In genomic region chr1:106093813-106094212, GRCm38 (mm10) we compare ENCODE assay signal across 22 mouse cellular contexts.
DNase-seq lines count a peak whose midpoint lies in the region; ATAC-seq lines count a peak whose summit lies in the region.
"Had no signal": no experiment of that assay in that cellular context is flagged by ENCODE, and none has a peak within 500 bp of the region (broad histone marks: within the 10 kb centered on the region; RNA-seq: fewer than 3 reads in every experiment).

No protein-coding gene starts in this region.

- H3K36me3 ChIP-seq in kidney, embryonic 16.5 days (ENCODE audit: insufficient read depth, low read length), result no peaks in the 10 kb centered on the region
- no peaks in the 10 kb centered on the region for H3K36me3 ChIP-seq in forebrain, embryonic 13.5 days (ENCODE audit: poor library complexity, severe bottlenecking)
- H3K36me3 ChIP-seq: embryonic facial prominence, embryonic 15.5 days; forebrain, embryonic 10.5 days; forebrain, embryonic 15.5 days; heart, embryonic 10.5 days; hindbrain, embryonic 12.5 days had no signal

- H3K27ac ChIP-seq in kidney, embryonic 16.5 days (ENCODE audit: low read length), result peak overlapping the region; percentile 67; the same call in 1 of the 2 replicates
- H3K27ac ChIP-seq in forebrain, embryonic 13.5 days, result no peak overlapping the region
- H3K27ac ChIP-seq: embryonic facial prominence, embryonic 15.5 days; forebrain, embryonic 10.5 days; forebrain, embryonic 15.5 days; heart, embryonic 10.5 days; hindbrain, embryonic 12.5 days had no signal

- no peak overlapping the region for H3K4me2 ChIP-seq in kidney, embryonic 16.5 days (replicated peaks; ENCODE audit: low read depth, low read length)
- H3K4me2 ChIP-seq in forebrain, embryonic 13.5 days, result no peak overlapping the region
- H3K4me2 ChIP-seq: embryonic facial prominence, embryonic 15.5 days; forebrain, embryonic 15.5 days; hindbrain, embryonic 12.5 days had no signal

- H3K27me3 ChIP-seq in kidney, embryonic 16.5 days (ENCODE audit: insufficient read depth, low read length), result no peaks in the 10 kb centered on the region
- no peaks in the 10 kb centered on the region for H3K27me3 ChIP-seq in forebrain, embryonic 13.5 days
- H3K27me3 ChIP-seq: embryonic facial prominence, embryonic 15.5 days; forebrain, embryonic 15.5 days; hindbrain, embryonic 12.5 days had no signal

- WGBS in kidney, embryonic 16.5 days, result 34% methylated on average over 4 of the region's 4 CpGs
- WGBS in forebrain, embryonic 13.5 days, result 92% methylated on average over 4 of the region's 4 CpGs

- H3K9me3 ChIP-seq in kidney, embryonic 16.5 days (ENCODE audit: low read length), result no peaks in the 10 kb centered on the region
- H3K9me3 ChIP-seq in forebrain, embryonic 13.5 days (replicated peaks), result no peaks in the 10 kb centered on the region
- H3K9me3 ChIP-seq: embryonic facial prominence, embryonic 15.5 days; forebrain, embryonic 10.5 days; forebrain, embryonic 15.5 days; heart, embryonic 10.5 days; hindbrain, embryonic 12.5 days had no signal

- H3K4me3 ChIP-seq in kidney, embryonic 16.5 days (ENCODE audit: low read length), result no peak overlapping the region
- no peak overlapping the region for H3K4me3 ChIP-seq in forebrain, embryonic 13.5 days
- H3K4me3 ChIP-seq: embryonic facial prominence, embryonic 15.5 days; erythroblast, embryonic 14.5 days; forebrain, embryonic 10.5 days; forebrain, embryonic 15.5 days; heart, embryonic 10.5 days; hindbrain, embryonic 12.5 days had no signal

- 0 out of 2 replicates have a peak, but pooled peaks have one; percentile 42 for ATAC-seq in kidney, embryonic 16.5 days (ENCODE audit: low FRiP score, low TSS enrichment)
- no peak for ATAC-seq in forebrain, embryonic 13.5 days
- ATAC-seq: forebrain, embryonic 15.5 days had no signal

- no peak overlapping the region for H3K9ac ChIP-seq in kidney, embryonic 16.5 days (replicated peaks; ENCODE audit: low read length)
- H3K9ac ChIP-seq in forebrain, embryonic 13.5 days, result no peak overlapping the region
- H3K9ac ChIP-seq: embryonic facial prominence, embryonic 15.5 days; forebrain, embryonic 15.5 days; hindbrain, embryonic 12.5 days had no signal

- DNase-seq in kidney, adult 9 months, result no peak
- DNase-seq in kidney, postnatal 10 days, result peak; percentile 52
- DNase-seq in kidney, postnatal 4 days, result peak; percentile 39 to 63
- peak; percentile 76 for DNase-seq in lung, postnatal 36 days
- DNase-seq in cerebellum, adult 8-10 months, result no peak
- DNase-seq: adrenal gland, adult 8-10 months; adrenal gland, postnatal 36 days; cerebellum, adult 2 months; cerebellum, postnatal 14 days; embryo, embryonic 11 days; gastrocnemius, postnatal 10 days; heart, adult 18-20 months; heart, postnatal 10 days; heart, postnatal 4 days had no signal

- 0 out of 2 replicates have a peak, but pooled peaks cover 4% of the 10 kb centered on the region for H3K4me1 ChIP-seq in kidney, embryonic 16.5 days (ENCODE audit: insufficient read depth, low read length)
- H3K4me1 ChIP-seq in forebrain, embryonic 13.5 days, result peaks cover 4% of the 10 kb centered on the region; the same call in 1 of the 2 replicates
- H3K4me1 ChIP-seq: embryonic facial prominence, embryonic 15.5 days; heart, embryonic 10.5 days had no signal

Comparison
In these comparisons a context has a peak if more than half of its experiments do, and no peak if none do; other contexts are left out.
1. DNase-seq: peak in kidney, postnatal 10 days (single experiment), kidney, postnatal 4 days (2 of 2) and lung, postnatal 36 days (single experiment); none in kidney, adult 9 months (single experiment) and cerebellum, adult 8-10 months (single experiment).